Mouse (Mus musculus): ENCODE measurements around the gene 4921536K21Rik.

The 4921536K21Rik gene

GRCm38 (mm10) chr11:3894406-3895281 is at the start of gene 4921536K21Rik, which contains the start of gene Dusp18:
TSS of gene 4921536K21Rik (minus strand) at chr11:3895098.
TSS of gene Dusp18 (plus strand) at chr11:3895240.
- peak; percentile 91 for DNase-seq (ENCODE audit: low spot score)

GRCm38 (mm10) chr11:3941371-3941770 is 46.5 kb upstream of the 4921536K21Rik start:
- no peak for DNase-seq (ENCODE audit: low spot score)

GRCm38 (mm10) chr11:3937321-3937874 is 42.5 kb upstream of the 4921536K21Rik start:
- no peak for DNase-seq (ENCODE audit: low spot score)

GRCm38 (mm10) chr11:3936318-3936717 is 41.4 kb upstream of the 4921536K21Rik start:
- DNase-seq (ENCODE audit: low spot score), result no peak

- no peak for DNase-seq (ENCODE audit: low spot score)
Observed at GRCm38 (mm10) chr11:3935135-3935534, 40.2 kb upstream of the 4921536K21Rik start.

GRCm38 (mm10) chr11:3933756-3934285 is 38.9 kb upstream of the 4921536K21Rik start:
- DNase-seq (ENCODE audit: low spot score), result no peak

- peak; percentile 51 for DNase-seq (ENCODE audit: low spot score)
Observed at GRCm38 (mm10) chr11:3931511-3932211, 36.8 kb upstream of the 4921536K21Rik start, which contains the start of gene Tcn2. TSS of gene Tcn2 (minus strand) at chr11:3932159.

GRCm38 (mm10) chr11:3930931-3931330 is 36.0 kb upstream of the 4921536K21Rik start:
- no peak for DNase-seq (ENCODE audit: low spot score)

- DNase-seq (ENCODE audit: low spot score), result no peak
Observed at GRCm38 (mm10) chr11:3930019-3930418, 35.1 kb upstream of the 4921536K21Rik start.

- DNase-seq (ENCODE audit: low spot score), result no peak
Observed at GRCm38 (mm10) chr11:3925916-3926315, 31.0 kb upstream of the 4921536K21Rik start.

GRCm38 (mm10) chr11:3922731-3923130 is 27.8 kb upstream of the 4921536K21Rik start:
- DNase-seq (ENCODE audit: low spot score), result no peak

GRCm38 (mm10) chr11:3922115-3922514 is 27.2 kb upstream of the 4921536K21Rik start:
- DNase-seq (ENCODE audit: low spot score), result no peak

- peak; percentile 42 for DNase-seq (ENCODE audit: low spot score)
Observed at GRCm38 (mm10) chr11:3921281-3921850, 26.5 kb upstream of the 4921536K21Rik start.

- DNase-seq (ENCODE audit: low spot score), result no peak
Observed at GRCm38 (mm10) chr11:3920476-3920875, 25.6 kb upstream of the 4921536K21Rik start.

GRCm38 (mm10) chr11:3918738-3919137 is 23.8 kb upstream of the 4921536K21Rik start:
- DNase-seq (ENCODE audit: low spot score), result no peak

- DNase-seq (ENCODE audit: low spot score), result peak; percentile 62
Observed at GRCm38 (mm10) chr11:3914109-3914840, 19.4 kb upstream of the 4921536K21Rik start, which contains the start of gene Slc35e4. TSS of gene Slc35e4 (minus strand) at chr11:3914664.

GRCm38 (mm10) chr11:3913316-3914108 is 18.6 kb upstream of the 4921536K21Rik start:
- DNase-seq (ENCODE audit: low spot score), result peak; percentile 68

- DNase-seq (ENCODE audit: low spot score), result no peak
Observed at GRCm38 (mm10) chr11:3912875-3913271, 18.0 kb upstream of the 4921536K21Rik start.

- no peak for DNase-seq (ENCODE audit: low spot score)
Observed at GRCm38 (mm10) chr11:3912100-3912874, 17.4 kb upstream of the 4921536K21Rik start.

Data from c-Kit-positive CD71-positive TER-119-positive erythroid progenitor cells, embryonic 14.5 days (primary cell).